Mouse (Mus musculus) cerebellum, adult 2 months (tissue): Measurements from ENCODE around the gene Sst. TPM values are rescaled to one million over a fixed set of nuclear protein-coding genes. Genes with fewer than 3 reads are reported as not detected.
"Not testable (repeated sequence)": the region's sequence is repeated elsewhere in the genome, so short reads cannot be mapped to it uniquely, and the experiment has no call there.

ENCODE experiments used
- DNase-seq, 2 experiments: peaks; one replicate each; pipeline ENCODE4 v3.0.0; 2021
- H3K27ac ChIP-seq: fragments of 200-500 bp; 2 replicates; pipeline ENCODE4 v1.5.1; 2012; ENCODE audit warnings: low read length, control low read depth, inconsistent platforms; ENCODE audit not compliant: insufficient read depth
- H3K27me3 ChIP-seq: fragments of 200-500 bp; 2 replicates; pipeline ENCODE4 v1.6.1; 2012; ENCODE audit warnings: inconsistent platforms, mild to moderate bottlenecking, low read length, moderate library complexity; ENCODE audit not compliant: control insufficient read depth, insufficient read depth
- H3K4me1 ChIP-seq: fragments of 200-500 bp; 2 replicates; pipeline ENCODE4 v1.6.1; 2011; ENCODE audit warnings: low read length; ENCODE audit not compliant: control insufficient read depth, insufficient read depth
- H3K4me3 ChIP-seq: fragments of 200-500 bp; replicated peaks from 2 replicates; pipeline ENCODE3; 2011; ENCODE audit warnings: mild to moderate bottlenecking, low read depth, low read length, control low read depth; ENCODE audit not compliant: insufficient read depth
- CTCF ChIP-seq: fragments of 200-500 bp; IDR thresholded peaks from 2 replicates; pipeline ENCODE4 v1.5.1; 2011; ENCODE audit warnings: low read depth, mild to moderate bottlenecking, control low read depth, low read length, moderate library complexity, borderline replicate concordance; ENCODE audit not compliant: insufficient read depth
- POLR2A ChIP-seq: fragments of 200-500 bp; IDR thresholded peaks from 2 replicates; pipeline ENCODE4 v1.6.1; 2011; ENCODE audit warnings: low read length, control low read depth, borderline replicate concordance; ENCODE audit not compliant: insufficient read depth
- WGBS: fragments of 180-500 bp; shearing (Covaris S2); methylation state at CpG from one replicate; pipeline ENCODE4 v1.1.7; 2018; 5-methylcytosine and 5-hydroxymethylcytosine counted together
- polyA plus RNA-seq: library from polyadenylated mRNA; depleted of rRNA; stranded (reverse); fragments of >200 nt; gene quantifications from 2 replicates; pipeline ENCODE4 v1.2.3, GENCODE M21; 2012

The Sst gene
- polyA plus RNA-seq, 1 experiment: 149 TPM

DNA sequence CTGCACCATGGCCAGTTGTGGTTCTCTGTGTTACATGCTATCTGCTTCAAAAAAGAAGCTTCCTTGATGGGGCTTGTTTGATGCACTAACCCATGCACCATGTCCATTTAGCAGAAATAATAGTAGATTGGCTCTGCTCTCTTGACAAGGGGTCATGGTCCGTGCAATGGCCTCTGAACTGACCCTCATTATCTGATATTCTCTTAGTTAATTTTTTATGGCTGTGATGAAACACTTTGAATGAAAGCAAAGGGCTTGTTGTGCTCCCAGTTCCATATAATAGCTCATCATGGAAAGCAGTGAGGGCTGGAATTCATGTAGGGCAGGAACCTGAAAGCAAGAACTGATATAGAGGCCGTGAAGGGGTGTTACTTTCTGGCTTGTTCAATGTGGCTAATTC lies 28.7 kb upstream of the Sst start:
- no peaks in the 10 kb centered on the region for H3K4me1 ChIP-seq
- TF ChIP-seq CTCF (no peak), POLR2A (no peak)
- WGBS: 86% methylated on average over 2 of the region's 2 CpGs

DNA sequence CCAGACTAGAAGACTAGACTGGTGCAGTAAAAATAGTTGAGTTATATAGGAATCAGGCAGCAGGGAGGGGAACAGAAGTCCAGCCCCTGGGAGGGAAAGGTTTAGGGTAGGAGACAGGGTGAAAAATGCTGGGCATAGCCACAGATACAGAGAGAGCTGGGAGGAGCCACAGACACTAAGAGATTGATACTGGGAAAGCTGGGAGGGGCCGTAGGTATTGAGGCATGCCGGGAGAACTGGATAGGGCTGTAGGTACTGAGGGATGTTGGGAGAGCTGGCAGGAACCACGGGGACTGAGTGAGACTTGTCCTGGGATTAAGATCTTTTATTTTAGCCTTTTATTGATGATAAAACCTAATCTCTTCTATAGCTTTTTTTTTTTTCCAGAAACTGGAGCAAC lies 22.6 kb upstream of the Sst start:
- no peaks in the 10 kb centered on the region; the same call in 1 of the 2 replicates for H3K4me1 ChIP-seq
- no peak overlapping the region for H3K4me3 ChIP-seq
- no peak for DNase-seq
- no peaks in the 10 kb centered on the region for H3K27me3 ChIP-seq
- WGBS: 38% methylated on average over 3 of the region's 3 CpGs
- no peak overlapping the region for H3K27ac ChIP-seq
- TF ChIP-seq POLR2A (no peak), CTCF (no peak)

More for the DNA sequence above, 28.7 kb upstream of the Sst start:
- DNase-seq: no peak
- no peak overlapping the region for H3K4me3 ChIP-seq
- H3K27ac ChIP-seq: no peak overlapping the region
- no peaks in the 10 kb centered on the region for H3K27me3 ChIP-seq

DNA sequence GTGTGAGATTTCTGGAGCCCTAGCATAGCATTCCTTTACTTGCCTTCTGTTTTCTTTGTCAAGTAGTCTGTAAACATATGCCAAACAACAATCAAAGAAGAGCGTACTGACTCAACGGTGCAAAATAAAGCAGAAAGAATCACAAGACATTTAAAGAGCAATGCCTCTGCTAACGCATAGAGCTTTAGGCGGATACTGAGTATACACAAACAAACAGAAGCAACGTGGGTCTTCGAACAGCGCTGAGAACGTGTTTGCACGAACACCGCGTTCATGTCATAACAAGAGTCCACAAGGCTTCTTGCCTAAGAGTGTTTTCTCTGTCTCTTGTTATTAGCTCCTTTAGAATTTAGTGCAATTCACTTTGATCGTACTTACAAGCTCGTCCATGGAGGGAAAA lies 22.0 kb upstream of the Sst start:
- Histone ChIP-seq H3K4me1 (no peaks in the 10 kb centered on the region; the same call in 1 of the 2 replicates), H3K27ac (no peak overlapping the region), H3K4me3 (no peak overlapping the region), H3K27me3 (no peaks in the 10 kb centered on the region)
- WGBS: 90% methylated on average over 13 of the region's 13 CpGs
- TF ChIP-seq POLR2A: no peak
- no peak for TF ChIP-seq CTCF
- DNase-seq: no peak

DNA sequence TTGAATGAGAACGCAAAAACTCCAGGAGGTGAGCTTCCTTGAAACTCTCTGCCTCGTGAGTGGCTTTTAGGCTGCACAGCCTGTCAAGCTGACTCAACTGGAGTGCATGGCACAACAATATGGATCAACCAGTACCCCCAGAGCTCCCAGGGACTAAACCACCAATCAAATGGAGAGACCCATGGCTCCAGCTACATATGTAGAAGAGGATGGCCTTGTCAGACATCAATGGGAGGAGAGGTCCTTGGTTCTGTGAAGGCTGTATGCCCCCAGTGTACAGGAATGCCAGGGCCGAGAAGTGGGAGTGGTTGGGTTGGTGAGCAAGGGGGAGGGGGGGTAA lies 18.2 kb upstream of the Sst start:
- not testable (repeated sequence) for H3K27me3 ChIP-seq, H3K4me3 ChIP-seq, DNase-seq, H3K4me1 ChIP-seq, H3K27ac ChIP-seq
- 76% methylated on average over 3 of the region's 3 CpGs for WGBS

DNA sequence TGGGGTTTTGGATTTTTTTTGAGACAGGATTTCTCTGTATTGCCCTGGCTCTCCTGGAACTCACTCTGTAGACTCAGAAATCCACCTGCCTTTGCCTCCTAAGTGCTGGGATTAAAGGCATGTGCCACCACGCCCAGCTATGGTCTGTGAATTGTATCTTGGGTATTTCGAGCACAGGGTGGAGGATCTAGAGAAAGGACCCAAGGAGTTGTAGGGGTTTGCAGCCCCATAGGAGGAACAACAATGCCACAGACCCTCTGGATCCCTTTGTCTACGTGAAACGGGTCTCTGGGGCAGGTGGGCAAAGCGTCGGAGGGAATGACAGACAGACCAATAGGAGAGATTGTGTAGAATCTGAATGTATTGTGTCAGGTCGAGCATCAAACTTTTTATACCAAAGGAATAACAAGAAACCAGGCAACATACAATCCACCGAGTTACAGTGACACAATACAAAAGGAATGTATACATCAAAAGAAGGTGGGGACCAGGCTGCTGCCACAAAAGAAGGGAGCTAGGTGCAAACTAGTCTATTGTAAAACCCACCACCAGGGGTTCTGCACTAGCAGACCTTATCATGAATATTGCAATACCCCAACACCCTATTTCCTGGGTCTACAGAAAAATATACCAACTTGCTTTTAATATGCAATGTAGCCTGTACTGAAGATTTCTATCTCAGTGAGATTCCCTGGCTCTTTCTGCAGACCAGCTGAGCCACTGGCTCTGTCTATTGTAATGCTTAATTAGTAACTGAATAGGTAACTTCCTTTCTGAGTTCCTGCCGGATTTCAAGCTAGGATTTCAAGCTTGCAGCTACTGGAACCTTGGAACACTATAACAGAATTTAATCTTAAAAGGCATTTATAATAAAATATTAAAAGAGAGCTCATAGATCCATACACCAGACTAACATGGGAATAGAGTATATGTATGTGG lies 17.6 kb upstream of the Sst start:
- not testable (repeated sequence) for H3K4me3 ChIP-seq

DNA sequence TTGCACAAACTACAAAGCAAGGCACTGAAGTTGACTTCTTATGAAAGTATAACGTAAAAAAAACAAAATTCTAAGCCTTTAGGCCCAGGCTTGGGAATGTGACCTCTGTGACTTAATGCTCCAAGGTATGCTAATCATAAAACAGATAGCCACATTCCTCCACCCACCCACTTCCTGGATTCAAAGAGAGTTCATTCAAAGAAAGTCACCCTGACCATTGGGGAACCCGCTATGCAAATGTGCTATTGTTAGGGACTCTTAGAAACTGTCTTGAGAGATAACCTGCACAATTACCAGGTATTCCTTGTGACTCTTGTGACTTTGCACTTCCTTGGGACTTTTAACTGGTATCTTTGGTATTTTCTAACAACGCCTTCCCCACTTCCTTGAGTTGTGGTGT lies 15.8 kb upstream of the Sst start:
- not testable (repeated sequence) for H3K4me1 ChIP-seq, H3K27ac ChIP-seq, H3K4me3 ChIP-seq, H3K27me3 ChIP-seq, DNase-seq
- WGBS: 90% methylated on average over 3 of the region's 3 CpGs

More for the DNA sequence above, 17.6 kb upstream of the Sst start:
- not testable (repeated sequence) for H3K27ac ChIP-seq, H3K27me3 ChIP-seq, DNase-seq, H3K4me1 ChIP-seq
- WGBS: 85% methylated on average over 9 of the region's 9 CpGs

DNA sequence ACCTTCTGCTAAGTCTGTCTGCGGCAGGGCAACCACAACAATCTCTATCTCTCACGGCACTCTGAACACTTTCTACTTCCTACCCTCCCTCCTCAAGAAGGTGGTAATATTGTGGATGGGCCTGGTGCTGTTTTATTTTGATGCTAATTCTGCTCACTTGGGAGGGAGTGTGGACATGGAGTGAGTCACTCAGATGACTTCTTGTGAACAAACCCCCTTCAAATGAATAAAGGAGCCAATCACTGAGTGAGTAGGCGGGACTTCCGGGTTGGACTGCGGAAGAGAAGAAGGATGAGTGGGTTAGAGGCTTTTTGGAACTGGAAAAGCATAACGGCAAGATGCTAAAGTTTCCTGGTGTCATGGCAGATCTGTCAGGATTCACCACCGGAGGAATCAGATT lies 10.7 kb upstream of the Sst start:
- WGBS: 90% methylated on average over 7 of the region's 7 CpGs
- H3K27ac ChIP-seq: no peak overlapping the region
- H3K4me3 ChIP-seq: no peak overlapping the region
- no peaks in the 10 kb centered on the region for H3K27me3 ChIP-seq
- DNase-seq: no peak
- TF ChIP-seq CTCF (no peak), POLR2A (no peak)
- no peaks in the 10 kb centered on the region for H3K4me1 ChIP-seq

DNA sequence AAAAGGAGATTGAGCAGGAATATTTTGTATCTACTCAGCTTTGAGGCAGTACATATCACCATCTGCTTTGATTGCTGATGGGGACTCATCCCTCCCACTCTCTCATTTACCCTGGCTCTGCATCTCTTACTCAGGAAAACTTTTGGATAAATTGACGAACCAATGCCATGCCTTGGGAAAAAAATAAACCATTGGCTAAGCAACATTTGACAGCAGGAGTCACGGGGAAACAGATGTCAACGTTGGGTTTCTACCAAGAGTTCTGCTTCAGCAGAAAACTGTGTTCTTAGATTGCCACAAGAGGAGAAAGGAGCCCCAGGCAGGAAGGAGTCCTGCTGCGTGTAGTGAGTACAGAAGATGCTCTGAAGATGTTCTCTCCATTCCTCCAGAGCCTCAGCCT lies 9.3 kb upstream of the Sst start:
- 26% methylated on average over 4 of the region's 4 CpGs for WGBS
- H3K4me1 ChIP-seq: no peaks in the 10 kb centered on the region
- no peak for TF ChIP-seq CTCF
- DNase-seq: no peak
- H3K4me3 ChIP-seq: no peak overlapping the region
- no peak overlapping the region for H3K27ac ChIP-seq
- no peaks in the 10 kb centered on the region for H3K27me3 ChIP-seq
